Mouse (Mus musculus): ENCODE measurements around the gene Cinp. TPM values are rescaled to one million over a fixed set of nuclear protein-coding genes. Genes with fewer than 3 reads are reported as not detected.
"Not testable (repeated sequence)": the region's sequence is repeated elsewhere in the genome, so short reads cannot be mapped to it uniquely, and the experiment has no call there.

Cinp gene
- total and polyA plus RNA-seq, 2 experiments = 20.8 to 23.1 TPM

GRCm38 (mm10) chr12:110860293-110860692, 28.7 kb downstream of the Cinp start:
- TF ChIP-seq POLR2A (IDR thresholded peaks at IDR 0.05; ENCODE audit: extremely low read depth, insufficient read depth, low read length) (no peak), CTCF (IDR thresholded peaks at IDR 0.05; ENCODE audit: low read depth, low read length) (no peak)
- H3K27me3 ChIP-seq (ENCODE audit: control insufficient read depth, insufficient read depth, low read length) = no peaks in the 10 kb centered on the region
- no peak overlapping the region for H3K27ac ChIP-seq (replicated peaks; ENCODE audit: insufficient read depth, low read depth, low read length)
- DNase-seq (ENCODE audit: extremely low read depth, low read depth, low spot score) = no peak
- no peak overlapping the region for H3K4me3 ChIP-seq (ENCODE audit: insufficient read depth, low read depth, low read length)
- no peak overlapping the region for H3K9ac ChIP-seq (ENCODE audit: low read depth, low read length)
- peaks cover under 1% of the 10 kb centered on the region; the same call in 1 of the 2 replicates for H3K4me1 ChIP-seq (ENCODE audit: control insufficient read depth, insufficient read depth, low read length)
- H3K36me3 ChIP-seq (ENCODE audit: control insufficient read depth, insufficient read depth, low read length) = peaks cover 8% of the 10 kb centered on the region
- peaks cover 7% of the 10 kb centered on the region; the same call in 1 of the 2 replicates for H3K79me2 ChIP-seq (ENCODE audit: control insufficient read depth, insufficient read depth, low read length)

GRCm38 (mm10) chr12:110858681-110859080, 30.3 kb downstream of the Cinp start:
- H3K4me3 ChIP-seq (ENCODE audit: insufficient read depth, low read depth, low read length); DNase-seq (ENCODE audit: extremely low read depth, low read depth, low spot score): not testable (repeated sequence)
- WGBS = 96% methylated on average over 15 of the region's 15 CpGs

GRCm38 (mm10) chr12:110857196-110857595, 31.7 kb downstream of the Cinp start:
- Histone ChIP-seq H3K9ac (ENCODE audit: low read depth, low read length) (no peak overlapping the region), H3K4me1 (ENCODE audit: control insufficient read depth, insufficient read depth, low read length) (0 out of 2 replicates have a peak, but pooled peaks cover under 1% of the 10 kb centered on the region), H3K27me3 (ENCODE audit: control insufficient read depth, insufficient read depth, low read length) (no peaks in the 10 kb centered on the region), H3K27ac (replicated peaks; ENCODE audit: insufficient read depth, low read depth, low read length) (no peak overlapping the region), H3K36me3 (ENCODE audit: control insufficient read depth, insufficient read depth, low read length) (peaks cover 8% of the 10 kb centered on the region), H3K4me3 (ENCODE audit: insufficient read depth, low read depth, low read length) (no peak overlapping the region), H3K79me2 (ENCODE audit: control insufficient read depth, insufficient read depth, low read length) (peaks cover 12% of the 10 kb centered on the region; the same call in 1 of the 2 replicates)
- DNase-seq (ENCODE audit: extremely low read depth, low read depth, low spot score) = no peak
- no peak for TF ChIP-seq POLR2A (IDR thresholded peaks at IDR 0.05; ENCODE audit: extremely low read depth, insufficient read depth, low read length)
- no peak for TF ChIP-seq CTCF (IDR thresholded peaks at IDR 0.05; ENCODE audit: low read depth, low read length)
- WGBS = 86% methylated on average over 7 of the region's 7 CpGs

More at GRCm38 (mm10) chr12:110858681-110859080, 30.3 kb downstream of the Cinp start:
- H3K4me1 ChIP-seq (ENCODE audit: control insufficient read depth, insufficient read depth, low read length); H3K27me3 ChIP-seq (ENCODE audit: control insufficient read depth, insufficient read depth, low read length); H3K9ac ChIP-seq (ENCODE audit: low read depth, low read length); H3K27ac ChIP-seq (replicated peaks; ENCODE audit: insufficient read depth, low read depth, low read length); H3K36me3 ChIP-seq (ENCODE audit: control insufficient read depth, insufficient read depth, low read length): not testable (repeated sequence)
- peaks cover 10% of the 10 kb centered on the region; the same call in 1 of the 2 replicates for H3K79me2 ChIP-seq (ENCODE audit: control insufficient read depth, insufficient read depth, low read length)

GRCm38 (mm10) chr12:110854786-110855737, 33.9 kb downstream of the Cinp start:
- DNase-seq (ENCODE audit: extremely low read depth, low read depth, low spot score) = no peak
- Histone ChIP-seq H3K27ac (replicated peaks; ENCODE audit: insufficient read depth, low read depth, low read length) (no peak overlapping the region), H3K36me3 (ENCODE audit: control insufficient read depth, insufficient read depth, low read length) (peaks cover 8% of the 10 kb centered on the region), H3K27me3 (ENCODE audit: control insufficient read depth, insufficient read depth, low read length) (no peaks in the 10 kb centered on the region), H3K9ac (ENCODE audit: low read depth, low read length) (no peak overlapping the region), H3K4me3 (ENCODE audit: insufficient read depth, low read depth, low read length) (peak overlapping the region; percentile 20; the same call in 1 of the 2 replicates), H3K4me1 (ENCODE audit: control insufficient read depth, insufficient read depth, low read length) (peaks cover 10% of the 10 kb centered on the region; the same call in 1 of the 2 replicates), H3K79me2 (ENCODE audit: control insufficient read depth, insufficient read depth, low read length) (peaks cover 19% of the 10 kb centered on the region; the same call in 1 of the 2 replicates)
- 87% methylated on average over 32 of the region's 32 CpGs for WGBS
- TF ChIP-seq CTCF (IDR thresholded peaks at IDR 0.05; ENCODE audit: low read depth, low read length) (no peak), POLR2A (IDR thresholded peaks at IDR 0.05; ENCODE audit: extremely low read depth, insufficient read depth, low read length) (no peak)

DNA sequence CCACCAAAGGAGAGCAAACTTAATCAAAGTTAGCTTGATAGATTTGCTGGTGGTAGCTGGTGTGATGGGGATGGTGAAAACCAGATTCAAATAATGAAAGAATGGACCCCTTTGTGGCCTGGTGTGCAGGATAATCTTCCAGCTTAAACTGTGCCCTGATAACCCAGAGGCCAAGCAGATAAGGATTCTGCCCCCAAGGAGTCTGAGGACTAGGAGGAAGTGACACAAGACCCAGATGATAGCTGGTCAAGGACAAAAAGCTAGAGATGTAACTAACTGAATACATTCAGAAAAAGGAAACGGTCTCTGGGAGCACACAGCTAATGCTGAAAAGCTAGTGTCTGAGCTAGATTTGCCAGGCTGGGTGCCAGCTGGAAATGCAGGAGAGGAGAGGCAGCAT, 37.0 kb downstream of the Cinp start:
- no peak overlapping the region for H3K9ac ChIP-seq (ENCODE audit: low read depth, low read length)
- 80% methylated on average over 1 of the region's 1 CpGs for WGBS
- no peak for TF ChIP-seq CTCF (IDR thresholded peaks at IDR 0.05; ENCODE audit: low read depth, low read length)
- no peak for TF ChIP-seq POLR2A (IDR thresholded peaks at IDR 0.05; ENCODE audit: extremely low read depth, insufficient read depth, low read length)
- peaks cover 8% of the 10 kb centered on the region for H3K36me3 ChIP-seq (ENCODE audit: control insufficient read depth, insufficient read depth, low read length)
- no peaks in the 10 kb centered on the region for H3K27me3 ChIP-seq (ENCODE audit: control insufficient read depth, insufficient read depth, low read length)
- H3K4me1 ChIP-seq (ENCODE audit: control insufficient read depth, insufficient read depth, low read length) = peaks cover 10% of the 10 kb centered on the region; the same call in 1 of the 2 replicates
- H3K4me3 ChIP-seq (ENCODE audit: insufficient read depth, low read depth, low read length) = no peak overlapping the region
- no peak for DNase-seq (ENCODE audit: extremely low read depth, low read depth, low spot score)
- peaks cover 19% of the 10 kb centered on the region; the same call in 1 of the 2 replicates for H3K79me2 ChIP-seq (ENCODE audit: control insufficient read depth, insufficient read depth, low read length)
- no peak overlapping the region for H3K27ac ChIP-seq (replicated peaks; ENCODE audit: insufficient read depth, low read depth, low read length)

All from liver, adult 2 months (tissue).